Mouse (Mus musculus) embryonic facial prominence, embryonic 11.5 days (tissue): ENCODE results near the gene Rapgef1. TPM values are rescaled to one million over a fixed set of nuclear protein-coding genes. Genes with fewer than 3 reads are reported as not detected.
A peak's percentile ranks its signal among the peaks of the same experiment; 100 is the strongest.

Source experiments
- ATAC-seq: fragments of 200-750 bp; cut with Nextera tagmentation; replicated peaks from 2 replicates; pipeline ENCODE4 v1.8.0; 2017; ENCODE audit warnings: low read depth; ENCODE audit not compliant: insufficient number of reproducible peaks, low FRiP score, low TSS enrichment
- DNase-seq: peaks from one replicate; pipeline ENCODE4 v3.0.0-alpha.2; 2015; ENCODE audit warnings: low spot score
- H3K27ac ChIP-seq: fragments of 300-500 bp; sonication (generic); replicated peaks from 2 replicates; pipeline ENCODE4 v1.5.1; 2014; ENCODE audit warnings: mild to moderate bottlenecking, low read depth, low read length, control low read depth
- H3K27me3 ChIP-seq: fragments of 300-500 bp; sonication (generic); 2 replicates; pipeline ENCODE4 v1.6.1; 2014; ENCODE audit warnings: mild to moderate bottlenecking, low read length, moderate library complexity, mixed read lengths; ENCODE audit not compliant: control insufficient read depth, insufficient read depth
- H3K36me3 ChIP-seq: fragments of 300-500 bp; sonication (generic); replicated peaks from 2 replicates; pipeline ENCODE4 v1.6.1; 2014; ENCODE audit warnings: low read depth, mild to moderate bottlenecking, low read length, moderate library complexity, mixed read lengths; ENCODE audit not compliant: control insufficient read depth, insufficient read depth
- H3K4me1 ChIP-seq: fragments of 300-500 bp; sonication (generic); 2 replicates; pipeline ENCODE4 v1.6.1; 2014; ENCODE audit warnings: low read length, mixed read lengths; ENCODE audit not compliant: control insufficient read depth, insufficient read depth
- H3K4me2 ChIP-seq: fragments of 300-500 bp; sonication (generic); 2 replicates; pipeline ENCODE4 v1.6.1; 2014; ENCODE audit warnings: low read depth, mild to moderate bottlenecking, control low read depth, low read length, moderate library complexity
- H3K4me3 ChIP-seq: fragments of 300-500 bp; sonication (generic); 2 replicates; pipeline ENCODE4 v1.5.1; 2014; ENCODE audit warnings: low read depth, low read length, control low read depth
- H3K9ac ChIP-seq: fragments of 300-500 bp; sonication (generic); replicated peaks from 2 replicates; pipeline ENCODE4 v1.6.1; 2014; ENCODE audit warnings: mild to moderate bottlenecking, control low read depth, low read length
- H3K9me3 ChIP-seq: fragments of 300-500 bp; sonication (generic); replicated peaks from 2 replicates; pipeline ENCODE4 v1.6.1; 2016; ENCODE audit warnings: mild to moderate bottlenecking, low read length, inconsistent platforms, mixed read lengths; ENCODE audit not compliant: control insufficient read depth
- WGBS: fragments of 180-500 bp; shearing (Covaris S2); extraction: QIAGEN DNeasy Blood & Tissue Kit; methylation state at CpG from one replicate; pipeline ENCODE4 v1.1.7; 2014; 5-methylcytosine and 5-hydroxymethylcytosine counted together
- polyA plus RNA-seq: library from polyadenylated mRNA; unstranded; fragments of >200 nt; fragmentation: Nextera tagmentation; extraction: Ambion mirVana; gene quantifications from 2 replicates; pipeline ENCODE4 v1.2.1, GENCODE M21; 2014

Rapgef1 gene
- polyA plus RNA-seq, 1 experiment from 2014 or later: 14.0 TPM

DNA sequence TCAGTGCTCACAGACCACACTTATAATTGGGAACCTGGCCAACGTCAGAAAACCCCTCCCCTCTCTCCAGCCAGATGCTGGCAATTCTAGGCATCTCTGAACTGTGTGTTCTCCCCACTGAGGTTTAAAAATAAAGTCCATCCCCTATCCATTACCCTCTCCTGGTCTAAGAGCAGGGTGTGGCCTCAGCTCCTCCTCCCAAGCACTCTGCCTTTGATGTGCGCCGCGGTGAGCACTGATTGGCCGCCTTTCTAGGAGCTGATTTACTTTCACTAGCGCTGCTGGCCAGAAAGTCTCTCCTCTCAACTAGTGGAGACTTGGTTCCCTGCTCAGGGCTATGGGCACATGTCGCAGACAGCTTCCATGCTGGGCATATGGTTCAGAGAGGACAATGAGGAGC, 47.1 kb downstream of the Rapgef1 start:
- Histone ChIP-seq H3K4me1 (peaks cover 5% of the 10 kb centered on the region), H3K4me2 (no peak overlapping the region), H3K9me3 (no peaks in the 10 kb centered on the region), H3K27ac (no peak overlapping the region), H3K9ac (no peak overlapping the region), H3K36me3 (no peaks in the 10 kb centered on the region), H3K27me3 (no peaks in the 10 kb centered on the region), H3K4me3 (no peak overlapping the region)
- DNase-seq (peak; percentile 70), ATAC-seq (0 out of 2 replicates have a peak, but pooled peaks have one; percentile 48)
- 11% methylated on average over 7 of the region's 7 CpGs for WGBS

DNA sequence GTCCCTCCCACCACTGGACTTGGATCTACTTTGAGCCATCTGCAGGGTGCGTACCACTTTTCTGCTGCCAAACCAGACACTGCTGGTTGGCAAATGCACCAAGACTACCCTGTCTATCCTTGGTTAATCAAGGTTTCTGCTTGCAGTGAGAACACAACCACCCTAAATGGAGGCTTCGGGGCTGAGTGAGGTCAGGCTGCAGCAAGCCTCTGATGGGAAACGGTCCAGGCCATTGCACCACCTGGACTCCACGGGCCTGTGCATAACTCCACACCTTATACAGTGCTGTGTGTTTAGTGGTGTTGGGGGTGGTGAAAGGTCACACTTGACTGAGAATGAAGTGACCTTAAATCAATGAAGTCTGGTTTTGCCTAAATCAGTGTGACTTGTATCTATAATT, 47.6 kb downstream of the Rapgef1 start:
- 86% methylated on average over 4 of the region's 4 CpGs for WGBS
- H3K9ac ChIP-seq: no peak overlapping the region
- no peaks in the 10 kb centered on the region for H3K36me3 ChIP-seq
- H3K4me3 ChIP-seq: no peak overlapping the region
- no peak overlapping the region for H3K4me2 ChIP-seq
- peaks cover 5% of the 10 kb centered on the region for H3K4me1 ChIP-seq
- DNase-seq: no peak
- no peaks in the 10 kb centered on the region for H3K9me3 ChIP-seq
- no peak for ATAC-seq
- H3K27ac ChIP-seq: no peak overlapping the region
- H3K27me3 ChIP-seq: no peaks in the 10 kb centered on the region

DNA sequence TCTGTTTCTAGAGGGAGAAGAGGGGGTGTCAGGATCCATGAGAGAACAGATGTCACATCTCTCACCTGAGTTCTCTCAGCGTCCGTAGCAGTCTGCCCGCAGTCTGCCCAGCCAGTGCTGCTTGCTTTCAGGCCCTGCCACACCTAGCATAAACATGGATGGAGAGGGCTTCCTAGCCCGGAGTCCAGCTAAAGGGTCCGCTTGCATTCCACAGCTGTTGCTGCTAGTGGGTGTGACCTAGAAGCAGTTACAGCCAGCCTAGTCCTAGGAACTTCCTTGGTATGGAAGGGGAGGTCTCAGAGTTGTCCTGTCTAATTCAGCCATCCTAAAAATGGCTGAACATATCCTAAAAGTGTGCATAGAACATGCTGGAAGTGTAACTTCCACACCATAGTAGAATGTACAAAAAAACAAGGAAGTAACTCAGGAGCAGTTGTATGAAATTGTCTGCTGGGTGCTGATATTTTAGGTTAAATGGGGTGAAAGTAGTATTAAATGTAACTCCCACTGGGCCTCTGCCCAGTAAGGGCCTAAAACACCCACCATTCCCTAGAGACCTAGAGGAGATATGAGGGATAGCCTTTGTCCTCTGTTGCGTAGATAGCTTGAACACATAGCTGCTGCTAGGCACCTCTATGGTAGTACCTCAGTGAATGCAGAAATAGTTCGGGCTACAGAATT, 48.6 kb downstream of the Rapgef1 start:
- no peaks in the 10 kb centered on the region for H3K9me3 ChIP-seq
- H3K27ac ChIP-seq: no peak overlapping the region
- H3K36me3 ChIP-seq: no peaks in the 10 kb centered on the region
- DNase-seq (no peak), ATAC-seq (no peak)
- H3K4me1 ChIP-seq: peaks cover 5% of the 10 kb centered on the region
- no peak overlapping the region for H3K4me3 ChIP-seq
- no peaks in the 10 kb centered on the region for H3K27me3 ChIP-seq
- H3K9ac ChIP-seq: no peak overlapping the region
- WGBS: 76% methylated on average over 7 of the region's 7 CpGs
- H3K4me2 ChIP-seq: no peak overlapping the region

DNA sequence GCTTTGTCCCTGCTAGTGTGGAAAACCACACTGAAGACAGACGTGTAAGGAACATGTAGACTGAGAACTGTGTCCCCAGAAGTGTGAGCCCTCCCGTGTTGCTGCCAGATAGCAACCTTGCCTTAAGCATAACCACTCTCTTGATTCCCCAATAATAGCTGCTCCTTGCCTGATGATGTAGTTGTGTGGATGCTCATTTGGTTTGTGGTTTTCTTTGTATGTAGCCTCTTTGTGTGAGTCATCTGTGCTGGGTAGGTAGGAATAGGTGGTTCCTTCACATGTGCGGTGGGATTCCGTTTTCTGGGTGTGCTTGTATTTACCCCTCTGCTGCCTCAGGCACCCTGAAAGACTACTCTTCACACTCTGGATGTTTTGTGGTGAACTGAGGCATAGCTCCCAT, 49.4 kb downstream of the Rapgef1 start:
- Histone ChIP-seq H3K27me3 (no peaks in the 10 kb centered on the region), H3K27ac (no peak overlapping the region), H3K4me2 (no peak overlapping the region), H3K36me3 (no peaks in the 10 kb centered on the region), H3K4me1 (peaks cover 5% of the 10 kb centered on the region; the same call in 1 of the 2 replicates), H3K4me3 (no peak overlapping the region), H3K9ac (no peak overlapping the region), H3K9me3 (no peaks in the 10 kb centered on the region)
- no peak for DNase-seq
- 79% methylated on average over 4 of the region's 4 CpGs for WGBS
- ATAC-seq: no peak

DNA sequence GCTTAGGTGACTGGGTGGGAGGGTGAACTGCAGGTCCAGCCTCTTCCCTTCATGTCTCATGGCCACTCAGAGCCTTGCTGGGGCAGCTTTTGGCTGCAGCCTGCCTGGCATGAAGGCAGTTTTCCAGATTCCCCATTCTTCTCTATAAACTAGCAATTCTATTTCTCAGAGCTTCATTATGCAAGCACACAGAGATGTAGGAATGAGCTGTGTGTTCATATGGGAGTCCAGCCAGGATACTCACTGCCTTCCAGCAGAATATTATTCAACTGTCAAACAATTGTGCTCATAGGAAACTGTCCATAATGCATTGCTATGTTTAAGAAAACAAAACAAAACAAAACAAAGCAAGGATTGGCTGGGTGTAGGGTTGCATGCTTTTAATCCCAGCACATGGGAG, 50.2 kb downstream of the Rapgef1 start:
- DNase-seq (no peak), ATAC-seq (no peak)
- Histone ChIP-seq H3K4me3 (no peak overlapping the region), H3K27ac (no peak overlapping the region), H3K27me3 (no peaks in the 10 kb centered on the region), H3K36me3 (no peaks in the 10 kb centered on the region), H3K9me3 (no peaks in the 10 kb centered on the region), H3K4me2 (no peak overlapping the region), H3K4me1 (peaks cover 5% of the 10 kb centered on the region; the same call in 1 of the 2 replicates), H3K9ac (no peak overlapping the region)

DNA sequence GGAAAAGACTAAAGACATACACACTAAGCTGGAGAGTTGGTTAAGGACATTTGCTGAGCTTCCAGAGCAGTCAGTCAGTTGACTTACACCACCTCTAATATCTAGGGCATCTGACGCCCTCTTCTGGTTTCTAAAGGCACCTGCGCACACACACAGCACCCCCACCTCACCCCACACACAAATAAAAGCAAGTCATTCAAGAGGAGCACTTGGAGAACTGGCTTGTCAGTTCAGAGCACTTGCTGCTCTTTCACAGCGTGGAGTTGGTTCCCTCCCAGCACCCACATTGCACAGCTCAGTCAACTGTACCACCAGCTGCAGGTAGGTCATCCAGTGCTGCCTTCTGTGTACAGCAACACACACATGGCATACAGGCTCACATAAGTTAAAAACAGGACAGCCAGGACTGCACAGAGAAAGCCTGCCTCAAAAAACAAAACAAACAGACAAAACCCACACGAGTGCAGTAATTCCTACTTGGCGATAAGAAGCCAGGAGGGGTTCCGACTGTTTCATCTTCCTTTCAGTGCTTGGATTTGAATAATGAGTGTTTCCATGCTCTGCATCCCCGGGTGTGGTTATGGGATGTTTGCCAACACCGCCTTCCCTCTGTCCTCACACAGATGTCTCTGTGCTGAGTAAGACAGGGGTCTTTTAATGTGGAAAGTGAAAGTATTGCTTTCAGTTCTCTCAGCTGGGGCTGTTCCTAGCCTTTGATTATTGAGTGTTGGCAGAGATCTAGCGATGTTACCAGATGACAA, 50.9 kb downstream of the Rapgef1 start:
- no peak overlapping the region for H3K27ac ChIP-seq
- no peaks in the 10 kb centered on the region for H3K27me3 ChIP-seq
- no peaks in the 10 kb centered on the region for H3K9me3 ChIP-seq
- DNase-seq: no peak
- H3K4me2 ChIP-seq: no peak overlapping the region
- H3K36me3 ChIP-seq: no peaks in the 10 kb centered on the region
- ATAC-seq: no peak
- no peak overlapping the region for H3K4me3 ChIP-seq
- H3K9ac ChIP-seq: no peak overlapping the region
- peaks cover 5% of the 10 kb centered on the region; the same call in 1 of the 2 replicates for H3K4me1 ChIP-seq
- 80% methylated on average over 9 of the region's 9 CpGs for WGBS

DNA sequence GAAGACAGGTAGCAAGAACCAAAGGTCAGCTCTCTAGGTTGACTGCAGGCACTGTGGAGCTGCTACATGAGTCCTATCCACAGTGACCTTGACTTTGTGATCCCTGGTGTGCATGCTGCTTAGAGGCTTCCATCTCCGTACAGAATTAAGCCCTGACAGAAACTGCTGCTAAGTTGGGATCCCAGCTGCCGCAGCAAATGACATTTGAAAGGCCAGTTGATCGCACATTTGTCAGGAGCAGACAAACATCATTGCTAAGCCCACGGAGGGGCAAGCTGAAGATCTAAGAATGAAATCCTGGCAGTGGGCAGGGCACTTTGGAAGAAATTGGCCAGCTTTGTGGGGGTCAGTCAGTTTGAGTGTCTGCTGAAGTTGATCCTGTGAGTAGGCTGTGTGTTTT, 51.9 kb downstream of the Rapgef1 start:
- Histone ChIP-seq H3K9ac (no peak overlapping the region), H3K9me3 (no peaks in the 10 kb centered on the region), H3K36me3 (no peaks in the 10 kb centered on the region), H3K4me3 (no peak overlapping the region), H3K27ac (no peak overlapping the region), H3K4me2 (no peak overlapping the region), H3K27me3 (no peaks in the 10 kb centered on the region), H3K4me1 (peaks cover 4% of the 10 kb centered on the region; the same call in 1 of the 2 replicates)
- WGBS: 87% methylated on average over 4 of the region's 4 CpGs
- DNase-seq (no peak), ATAC-seq (no peak)

DNA sequence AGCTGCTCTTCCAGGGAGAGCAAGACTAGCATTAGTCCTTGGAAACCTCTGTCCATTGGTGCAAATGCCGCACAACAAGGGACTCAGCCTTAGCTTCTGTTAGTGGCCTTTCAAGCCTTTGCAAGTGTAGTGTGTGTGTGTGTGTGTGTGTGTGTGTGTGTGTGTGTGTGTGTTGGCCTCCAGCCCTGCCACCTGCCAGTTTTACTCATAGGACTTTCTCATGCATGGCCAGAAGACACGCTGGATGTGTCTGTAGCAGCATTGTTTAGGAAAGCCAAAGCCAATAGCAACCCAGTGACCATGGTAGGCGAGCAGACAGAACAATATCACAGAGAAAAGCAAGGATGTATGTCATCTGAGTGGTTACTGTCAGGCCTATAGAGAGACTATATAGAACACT, 52.3 kb downstream of the Rapgef1 start:
- no peak for DNase-seq
- H3K27ac ChIP-seq: no peak overlapping the region
- no peak overlapping the region for H3K4me2 ChIP-seq
- H3K27me3 ChIP-seq: no peaks in the 10 kb centered on the region
- H3K9ac ChIP-seq: no peak overlapping the region
- H3K36me3 ChIP-seq: no peaks in the 10 kb centered on the region
- H3K4me3 ChIP-seq: no peak overlapping the region
- ATAC-seq: no peak
- no peaks in the 10 kb centered on the region for H3K4me1 ChIP-seq
- 85% methylated on average over 3 of the region's 3 CpGs for WGBS
- no peaks in the 10 kb centered on the region for H3K9me3 ChIP-seq
